Mouse (Mus musculus): ENCODE data around the gene As3mt. TPM values are rescaled to one million over a fixed set of nuclear protein-coding genes. Genes with fewer than 3 reads are reported as not detected.

The As3mt gene
- polyA plus RNA-seq, 1 experiment from 2014 or later, result 19.4 TPM

Other genes with a start within 250 kb of the As3mt start
- gene Trim8, start 205.8 kb upstream of the As3mt start, polyA plus RNA-seq (2014; fragmentation: Nextera tagmentation; extraction: Ambion mirVana), result 21.5 and 27.1 TPM in 2 replicates
- gene Arl3, start 134.3 kb upstream of the As3mt start, polyA plus RNA-seq (2014; fragmentation: Nextera tagmentation; extraction: Ambion mirVana), result 83.7 and 94.0 TPM in 2 replicates
- 16.7 and 19.7 TPM in 2 replicates for gene Sfxn2, start 134.1 kb upstream of the As3mt start, polyA plus RNA-seq (2014; fragmentation: Nextera tagmentation; extraction: Ambion mirVana)
- gene Wbp1l, start 108.4 kb upstream of the As3mt start, polyA plus RNA-seq (2014; fragmentation: Nextera tagmentation; extraction: Ambion mirVana), result 37.7 and 42.6 TPM in 2 replicates
- gene Cyp17a1, start 34.3 kb upstream of the As3mt start, polyA plus RNA-seq (2014; fragmentation: Nextera tagmentation; extraction: Ambion mirVana), result 0.33 and 0.87 TPM in 2 replicates
- gene Borcs7, start 17.6 kb upstream of the As3mt start, polyA plus RNA-seq (2014; fragmentation: Nextera tagmentation; extraction: Ambion mirVana), result 13.9 and 14.3 TPM in 2 replicates
- gene Cnnm2, start 54.1 kb downstream of the As3mt start, polyA plus RNA-seq (2014; fragmentation: Nextera tagmentation; extraction: Ambion mirVana), result 4.2 and 5.1 TPM in 2 replicates